Mouse (Mus musculus) CH12.LX (cell line): ENCODE results near the gene Gm10972. TPM values are rescaled to one million over a fixed set of nuclear protein-coding genes. Genes with fewer than 3 reads are reported as not detected.
"Not testable (repeated sequence)": the region's sequence is repeated elsewhere in the genome, so short reads cannot be mapped to it uniquely, and the experiment has no call there.

ENCODE experiments used
- DNase-seq: peaks from one replicate; pipeline ENCODE4 v3.0.0-alpha.2; 2013; ENCODE audit errors: extremely low read depth
- H3K27ac ChIP-seq: 2 replicates; pipeline ENCODE4 v1.5.1; 2012; ENCODE audit warnings: low read depth, mild to moderate bottlenecking, control low read depth, moderate library complexity; ENCODE audit not compliant: insufficient read depth
- H3K27me3 ChIP-seq: replicated peaks from 2 replicates; pipeline ENCODE3; 2012; ENCODE audit warnings: inconsistent platforms
- H3K36me3 ChIP-seq, 2 experiments: replicated peaks in 1 of 2; 2 replicates each; pipeline versions ENCODE3 to v1.6.1; 2012; ENCODE audit warnings: inconsistent platforms in 1 of 2, low read length in 1 of 2, mild to moderate bottlenecking in 1 of 2, mixed read lengths in 1 of 2, moderate library complexity in 1 of 2; ENCODE audit not compliant: control insufficient read depth in 1 of 2, insufficient read depth in 1 of 2
- H3K4me1 ChIP-seq, 2 experiments: 2 replicates each; pipeline ENCODE4 v1.6.1; 2012; ENCODE audit warnings: inconsistent platforms in 1 of 2, moderate library complexity in 1 of 2; ENCODE audit not compliant: insufficient read depth in 2 of 2, control insufficient read depth in 1 of 2
- H3K4me2 ChIP-seq: 2 replicates; pipeline ENCODE4 v1.6.1; 2012; ENCODE audit warnings: low read depth, mild to moderate bottlenecking, control low read depth; ENCODE audit not compliant: poor library complexity, insufficient read depth, severe bottlenecking
- H3K4me3 ChIP-seq, 3 experiments: fragments of 150-350 bp in 1 of 3; sonication (generic) in 1 of 3; replicated peaks in 1 of 3; 2 replicates each; pipeline versions ENCODE3 to v1.5.1; 2011 to 2012; ENCODE audit warnings: low read depth in 2 of 3, low read length in 2 of 3, mild to moderate bottlenecking in 2 of 3, moderate library complexity in 2 of 3, control low read depth in 1 of 3, improper control_type of control experiment in 1 of 3, inconsistent platforms in 1 of 3, mixed read lengths in 1 of 3; ENCODE audit not compliant: poor library complexity in 1 of 3
- H3K79me2 ChIP-seq: replicated peaks from 2 replicates; pipeline ENCODE4 v1.6.1; 2012; ENCODE audit warnings: mild to moderate bottlenecking, moderate library complexity; ENCODE audit not compliant: control insufficient read depth, poor library complexity, insufficient read depth, severe bottlenecking; ENCODE audit errors: extremely low read depth
- H3K9ac ChIP-seq: 2 replicates; pipeline ENCODE4 v1.6.1; 2012; ENCODE audit warnings: low read depth, mild to moderate bottlenecking, control low read depth, moderate library complexity; ENCODE audit not compliant: insufficient read depth
- H3K9me3 ChIP-seq: replicated peaks from 2 replicates; pipeline ENCODE3; 2012; ENCODE audit warnings: low read length, inconsistent platforms, mixed read lengths
- CHD2 ChIP-seq: IDR thresholded peaks from 2 replicates; pipeline ENCODE4 v1.6.1; 2011; ENCODE audit warnings: low read length, improper control_type of control experiment
- CTCF ChIP-seq, 2 experiments: IDR thresholded peaks in 1 of 2; conservative IDR thresholded peaks in 1 of 2; 2 replicates each; pipeline ENCODE4 v1.5.1; 2011 to 2012; ENCODE audit warnings: low read depth in 2 of 2, low read length in 2 of 2, improper control_type of control experiment in 1 of 2, inconsistent platforms in 1 of 2, mild to moderate bottlenecking in 1 of 2, moderate library complexity in 1 of 2
- E2F4 ChIP-seq: IDR thresholded peaks from 2 replicates; pipeline ENCODE4 v1.6.1; 2011; ENCODE audit warnings: low read depth, low read length, improper control_type of control experiment; ENCODE audit not compliant: insufficient replicate concordance
- ELF1 ChIP-seq: IDR thresholded peaks from 2 replicates; pipeline ENCODE4 v1.6.1; 2014; ENCODE audit warnings: low read depth, mild to moderate bottlenecking, inconsistent platforms, low read length, improper control_type of control experiment
- EP300 ChIP-seq: IDR thresholded peaks from 2 replicates; pipeline ENCODE4 v1.6.1; 2011; ENCODE audit warnings: low read length, improper control_type of control experiment
- HCFC1 ChIP-seq: IDR thresholded peaks from 2 replicates; pipeline ENCODE4 v1.6.1; 2012; ENCODE audit warnings: low read depth, mild to moderate bottlenecking, inconsistent platforms, low read length, improper control_type of control experiment
- IRF4 ChIP-seq: IDR thresholded peaks from 2 replicates; pipeline ENCODE4 v1.6.1; 2014; ENCODE audit warnings: low read depth, mild to moderate bottlenecking, inconsistent platforms, low read length, improper control_type of control experiment
- JUN ChIP-seq: IDR thresholded peaks from 2 replicates; pipeline ENCODE4 v1.6.1; 2011; ENCODE audit warnings: low read depth, mild to moderate bottlenecking, low read length, improper control_type of control experiment, moderate library complexity; ENCODE audit not compliant: insufficient read depth
- JUND ChIP-seq: conservative IDR thresholded peaks from 2 replicates; pipeline ENCODE4 v1.6.1; 2011; ENCODE audit warnings: low read depth, low read length, improper control_type of control experiment
- MAFK ChIP-seq: IDR thresholded peaks from 2 replicates; pipeline ENCODE4 v1.6.1; 2011; ENCODE audit warnings: low read length, improper control_type of control experiment; ENCODE audit not compliant: insufficient replicate concordance
- MEF2A ChIP-seq: IDR thresholded peaks from 2 replicates; pipeline ENCODE4 v1.6.1; 2014; ENCODE audit warnings: low read depth, mild to moderate bottlenecking, inconsistent platforms, low read length, improper control_type of control experiment, borderline replicate concordance
- MXI1 ChIP-seq: IDR thresholded peaks from 2 replicates; pipeline ENCODE4 v1.6.1; 2011; ENCODE audit warnings: mild to moderate bottlenecking, low read depth, low read length, improper control_type of control experiment
- NRF1 ChIP-seq: IDR thresholded peaks from 2 replicates; pipeline ENCODE4 v1.6.1; 2014; ENCODE audit warnings: low read depth, mild to moderate bottlenecking, inconsistent platforms, low read length, improper control_type of control experiment, moderate library complexity
- POLR2AphosphoS2 ChIP-seq: IDR thresholded peaks from 2 replicates; pipeline ENCODE4 v1.6.1; 2011; ENCODE audit warnings: low read depth, low read length, improper control_type of control experiment
- SIN3A ChIP-seq: IDR thresholded peaks from 2 replicates; pipeline ENCODE4 v1.6.1; 2012; ENCODE audit warnings: low read length, improper control_type of control experiment, inconsistent platforms
- TCF12 ChIP-seq: IDR thresholded peaks from 2 replicates; pipeline ENCODE4 v1.6.1; 2014; ENCODE audit warnings: low read depth, mild to moderate bottlenecking, inconsistent platforms, low read length, improper control_type of control experiment
- USF2 ChIP-seq: conservative IDR thresholded peaks from 2 replicates; pipeline ENCODE4 v1.6.1; 2011; ENCODE audit warnings: low read depth, low read length, improper control_type of control experiment
- ZKSCAN1 ChIP-seq: IDR thresholded peaks from 2 replicates; pipeline ENCODE4 v1.6.1; 2012; ENCODE audit warnings: low read depth, inconsistent platforms, low read length, improper control_type of control experiment, borderline replicate concordance
- ZMIZ1 ChIP-seq: IDR thresholded peaks from 2 replicates; pipeline ENCODE4 v1.6.1; 2012; ENCODE audit warnings: low read depth, mild to moderate bottlenecking, inconsistent platforms, low read length, improper control_type of control experiment
- ZNF384 ChIP-seq: IDR thresholded peaks from 2 replicates; pipeline ENCODE4 v1.6.1; 2012; ENCODE audit warnings: low read depth, low read length, improper control_type of control experiment, inconsistent platforms
- dilution Hi-C: fragments of 300-500 bp; cut with MboI; formaldehyde crosslinking; loops from 2 replicates; pipeline ENCODE4 v1.14.3; 2020; ENCODE audit warnings: low sequenced_read_pairs; ENCODE audit not compliant: extremely low pct_unique_long_range_greater_than_20kb, extremely low pct_ligation_motif_present
- in situ Hi-C: fragments of 300-500 bp; cut with MboI; formaldehyde crosslinking; loops from 3 replicates; pipeline ENCODE4 v1.14.3; 2019; ENCODE audit warnings: low sequenced_read_pairs, low pct_ligation_motif_present, low pct_unique_long_range_greater_than_20kb, mixed read lengths
- polyA plus RNA-seq: library from polyadenylated mRNA; unstranded; fragments of >175 nt; gene quantifications from 2 replicates; pipeline ENCODE4 v1.2.1, GENCODE M21; 2012; ENCODE audit warnings: low read depth; ENCODE audit not compliant: insufficient read length
- total RNA-seq, 2 experiments: library from RNA; depleted of rRNA; stranded (reverse); fragments of 300-350 nt in 1 of 2; fragments of >200 nt in 1 of 2; gene quantifications; 2 replicates each; pipeline ENCODE4 v1.2.3; 2012 to 2014

Gene Gm10972
- total RNA-seq (2012; rRNA removed), result not detected in 2 replicates
- total RNA-seq (2014; rRNA removed), result not detected in 2 replicates
- not detected in 2 replicates for polyA plus RNA-seq

- DNase-seq, H3K9ac ChIP-seq, H3K27me3 ChIP-seq, H3K4me3 ChIP-seq, H3K4me2 ChIP-seq, H3K27ac ChIP-seq, H3K36me3 ChIP-seq, dilution Hi-C loops, H3K79me2 ChIP-seq, H3K4me1 ChIP-seq, H3K9me3 ChIP-seq, in situ Hi-C loops: not testable (repeated sequence)
Observed at GRCm38 (mm10) chr3:94642495-94643162, at the start of gene Gm10972. Gm10972 (plus strand) TSS chr3:94643112.

- Histone ChIP-seq H3K4me3 (no peak overlapping the region), H3K27me3 (no peaks in the 10 kb centered on the region), H3K79me2 (no peaks in the 10 kb centered on the region), H3K9me3 (no peaks in the 10 kb centered on the region), H3K4me2 (no peak overlapping the region), H3K9ac (no peak overlapping the region), H3K27ac (no peak overlapping the region), H3K36me3 (no peaks in the 10 kb centered on the region), H3K4me1 (peaks cover 0 to 6% of the 10 kb centered on the region in 2 experiments; a peak in 2 of 4 replicates)
- in situ Hi-C loops, result no loop called here
- no peak for TF ChIP-seq JUND
- peak; percentile 52; the same call in 1 of the 2 replicates for TF ChIP-seq CHD2
- dilution Hi-C loops, result no loop called here
- DNase-seq, result peak; percentile 56
Observed at GRCm38 (mm10) chr3:94595871-94596287, 47.0 kb upstream of the Gm10972 start.

- in situ Hi-C loops, result no loop called here
- Histone ChIP-seq H3K36me3 (no peaks in the 10 kb centered on the region), H3K79me2 (no peaks in the 10 kb centered on the region), H3K9ac (no peak overlapping the region)
- no peak for TF ChIP-seq MXI1
- no peak for TF ChIP-seq POLR2AphosphoS2
- TF ChIP-seq ZNF384, result no peak
- TF ChIP-seq ZMIZ1, result no peak
- no peak for TF ChIP-seq MAFK
- TF ChIP-seq USF2, result no peak
- TF ChIP-seq CTCF (conservative IDR thresholded peaks at IDR 0.05 in 1 of 2, IDR thresholded peaks at IDR 0.05 in 1 of 2; ENCODE audit: low read depth in 2 of 2, low read length in 2 of 2), result no peak
- TF ChIP-seq E2F4, result no peak
- TF ChIP-seq MEF2A, result no peak
- no peak for TF ChIP-seq NRF1
- no peak for TF ChIP-seq CHD2
- TF ChIP-seq IRF4, result no peak
- no peak for TF ChIP-seq SIN3A
- no peak for TF ChIP-seq EP300
- TF ChIP-seq TCF12, result no peak
- no peak for TF ChIP-seq JUND
- TF ChIP-seq ZKSCAN1, result no peak
- no peak for TF ChIP-seq ELF1
- TF ChIP-seq JUN, result no peak
- no peak for TF ChIP-seq HCFC1
- TF ChIP-seq, all 38 proteins: peak for 0
- peaks cover 0 to 15% of the 10 kb centered on the region in 2 experiments; a peak in 2 of 4 replicates for H3K4me1 ChIP-seq
- no peak overlapping the region for H3K4me2 ChIP-seq
- dilution Hi-C loops, result no loop called here
- H3K9me3 ChIP-seq, result no peaks in the 10 kb centered on the region
- DNase-seq, result no peak
- H3K4me3 ChIP-seq, result no peak overlapping the region
- H3K27ac ChIP-seq, result no peak overlapping the region
- no peaks in the 10 kb centered on the region for H3K27me3 ChIP-seq
Observed at GRCm38 (mm10) chr3:94597224-94597779, 45.6 kb upstream of the Gm10972 start.
